Mouse (Mus musculus) lung, embryonic 16.5 days (tissue): ENCODE data around the gene Atl3. TPM values are rescaled to one million over a fixed set of nuclear protein-coding genes. Genes with fewer than 3 reads are reported as not detected.

Experiments
- ATAC-seq: fragments of 200-750 bp; cut with Nextera tagmentation; 2 replicates; pipeline ENCODE4 v1.8.0; 2017; ENCODE audit warnings: low read depth, mild to moderate bottlenecking, moderate library complexity
- H3K27ac ChIP-seq: fragments of 300-500 bp; sonication (generic); 2 replicates; pipeline ENCODE4 v1.5.1; 2014; ENCODE audit warnings: mild to moderate bottlenecking, control low read depth, low read length
- H3K27me3 ChIP-seq: fragments of 300-500 bp; sonication (generic); 2 replicates; pipeline ENCODE4 v1.6.1; 2014; ENCODE audit warnings: low read depth, low read length, mixed read lengths; ENCODE audit not compliant: control insufficient read depth, insufficient read depth
- H3K36me3 ChIP-seq: fragments of 300-500 bp; sonication (generic); 2 replicates; pipeline ENCODE4 v1.6.1; 2014; ENCODE audit warnings: low read length; ENCODE audit not compliant: control insufficient read depth, insufficient read depth
- H3K4me1 ChIP-seq: fragments of 300-500 bp; sonication (generic); replicated peaks from 2 replicates; pipeline ENCODE4 v1.6.1; 2014; ENCODE audit warnings: low read length, mixed read lengths; ENCODE audit not compliant: control insufficient read depth, insufficient read depth
- H3K4me2 ChIP-seq: fragments of 300-500 bp; sonication (generic); 2 replicates; pipeline ENCODE4 v1.6.1; 2014; ENCODE audit warnings: low read depth, low read length, control low read depth
- H3K4me3 ChIP-seq: fragments of 300-500 bp; sonication (generic); 2 replicates; pipeline ENCODE4 v1.5.1; 2014; ENCODE audit warnings: mild to moderate bottlenecking, low read length, control low read depth
- H3K9ac ChIP-seq: fragments of 300-500 bp; sonication (generic); 2 replicates; pipeline ENCODE4 v1.6.1; 2014; ENCODE audit warnings: low read length, control low read depth
- H3K9me3 ChIP-seq: fragments of 300-500 bp; sonication (generic); 2 replicates; pipeline ENCODE4 v1.6.1; 2016; ENCODE audit warnings: low read length; ENCODE audit not compliant: control insufficient read depth
- WGBS: fragments of 180-500 bp; shearing (Covaris S2); extraction: QIAGEN DNeasy Blood & Tissue Kit; methylation state at CpG from one replicate; pipeline ENCODE4 v1.1.7; 2014; 5-methylcytosine and 5-hydroxymethylcytosine counted together
- polyA plus RNA-seq: library from polyadenylated mRNA; unstranded; fragments of >200 nt; fragmentation: Nextera tagmentation; extraction: Ambion mirVana; gene quantifications from 2 replicates; pipeline ENCODE4 v1.2.1, GENCODE M21; 2015

Atl3 gene
- polyA plus RNA-seq, 1 experiment from 2014 or later: 17.2 TPM

- ATAC-seq: peak; percentile 72
- WGBS: 16% methylated on average over 4 of the region's 4 CpGs
These were observed 57.9 kb downstream of the Atl3 start for GRCm38 (mm10) chr19:7551550-7552300.

GRCm38 (mm10) chr19:7552301-7552673 is 58.4 kb downstream of the Atl3 start:
- peak; percentile 58 for ATAC-seq
- H3K27ac ChIP-seq: no peak overlapping the region
- WGBS: 44% methylated on average over 2 of the region's 2 CpGs
- H3K27me3 ChIP-seq: no peaks in the 10 kb centered on the region
- no peak overlapping the region for H3K4me2 ChIP-seq
- no peak overlapping the region for H3K4me3 ChIP-seq
- no peaks in the 10 kb centered on the region for H3K36me3 ChIP-seq
- no peak overlapping the region for H3K9ac ChIP-seq
- H3K4me1 ChIP-seq: peaks cover 15% of the 10 kb centered on the region; the same call in 1 of the 2 replicates
- no peaks in the 10 kb centered on the region for H3K9me3 ChIP-seq

More at GRCm38 (mm10) chr19:7551550-7552300, 57.9 kb downstream of the Atl3 start:
- no peaks in the 10 kb centered on the region for H3K36me3 ChIP-seq
- peak overlapping the region; percentile 41 for H3K27ac ChIP-seq
- no peak overlapping the region for H3K4me2 ChIP-seq
- no peak overlapping the region for H3K4me3 ChIP-seq
- H3K4me1 ChIP-seq: peaks cover 15% of the 10 kb centered on the region; the same call in 1 of the 2 replicates
- no peaks in the 10 kb centered on the region for H3K9me3 ChIP-seq
- no peak overlapping the region for H3K9ac ChIP-seq
- H3K27me3 ChIP-seq: no peaks in the 10 kb centered on the region

- no peak for ATAC-seq
- Histone ChIP-seq H3K4me1 (peaks cover 15% of the 10 kb centered on the region; the same call in 1 of the 2 replicates), H3K36me3 (no peaks in the 10 kb centered on the region), H3K9me3 (no peaks in the 10 kb centered on the region), H3K27me3 (no peaks in the 10 kb centered on the region), H3K27ac (no peak overlapping the region), H3K9ac (no peak overlapping the region), H3K4me3 (no peak overlapping the region), H3K4me2 (no peak overlapping the region)
These were observed 59.6 kb downstream of the Atl3 start for GRCm38 (mm10) chr19:7553441-7553840.

- Histone ChIP-seq H3K27me3 (no peaks in the 10 kb centered on the region), H3K4me1 (peaks cover 15% of the 10 kb centered on the region; the same call in 1 of the 2 replicates), H3K4me3 (no peak overlapping the region), H3K9me3 (no peaks in the 10 kb centered on the region), H3K9ac (no peak overlapping the region), H3K36me3 (no peaks in the 10 kb centered on the region), H3K27ac (no peak overlapping the region), H3K4me2 (no peak overlapping the region)
- ATAC-seq: no peak
- 72% methylated on average over 4 of the region's 4 CpGs for WGBS
These were observed 61.0 kb downstream of the Atl3 start for GRCm38 (mm10) chr19:7554881-7555280.

GRCm38 (mm10) chr19:7556641-7557040 is 62.8 kb downstream of the Atl3 start:
- Histone ChIP-seq H3K9me3 (no peaks in the 10 kb centered on the region), H3K4me3 (no peak overlapping the region), H3K4me2 (no peak overlapping the region)

GRCm38 (mm10) chr19:7557328-7557822 is 63.5 kb downstream of the Atl3 start, which contains the start of gene Pla2g16:
TSS of gene Pla2g16 (plus strand) at chr19:7557459.
- Histone ChIP-seq H3K27ac (peak within 1 kb of the TSS; percentile 19; the same call in 1 of the 2 replicates), H3K36me3 (no peaks in the 10 kb centered on the region), H3K9me3 (no peaks in the 10 kb centered on the region), H3K9ac (peak within 1 kb of the TSS; percentile 68), H3K4me1 (peaks cover 6% of the 10 kb centered on the region; the same call in 1 of the 2 replicates), H3K27me3 (no peaks in the 10 kb centered on the region), H3K4me3 (peak within 1 kb of the TSS; percentile 56), H3K4me2 (peak within 1 kb of the TSS; percentile 67)
- WGBS: 2% methylated on average over 25 of the region's 27 CpGs
- ATAC-seq: peak; percentile 93

More at GRCm38 (mm10) chr19:7556641-7557040, 62.8 kb downstream of the Atl3 start:
- no peak overlapping the region for H3K9ac ChIP-seq
- 94% methylated on average over 1 of the region's 1 CpGs for WGBS
- peaks cover 13% of the 10 kb centered on the region; the same call in 1 of the 2 replicates for H3K4me1 ChIP-seq
- no peaks in the 10 kb centered on the region for H3K27me3 ChIP-seq
- no peaks in the 10 kb centered on the region for H3K36me3 ChIP-seq
- no peak for ATAC-seq
- no peak overlapping the region for H3K27ac ChIP-seq

GRCm38 (mm10) chr19:7557844-7558243 is 64.0 kb downstream of the Atl3 start:
- Histone ChIP-seq H3K36me3 (no peaks in the 10 kb centered on the region), H3K9ac (peak overlapping the region; percentile 68), H3K4me1 (peaks cover 2% of the 10 kb centered on the region; the same call in 1 of the 2 replicates), H3K4me3 (peak overlapping the region; percentile 56), H3K4me2 (peak overlapping the region; percentile 67), H3K9me3 (no peaks in the 10 kb centered on the region), H3K27me3 (no peaks in the 10 kb centered on the region), H3K27ac (peak overlapping the region; percentile 19; the same call in 1 of the 2 replicates)
- 4% methylated on average over 4 of the region's 4 CpGs for WGBS
- peak; percentile 35 for ATAC-seq

GRCm38 (mm10) chr19:7558675-7559074 is 64.8 kb downstream of the Atl3 start:
- H3K36me3 ChIP-seq: no peaks in the 10 kb centered on the region
- H3K9ac ChIP-seq: peak overlapping the region; percentile 21; the same call in 1 of the 2 replicates
- peak overlapping the region; percentile 56 for H3K4me3 ChIP-seq
- peak overlapping the region; percentile 67 for H3K4me2 ChIP-seq
- 64% methylated on average over 4 of the region's 4 CpGs for WGBS
- peaks cover 2% of the 10 kb centered on the region; the same call in 1 of the 2 replicates for H3K4me1 ChIP-seq
- no peak overlapping the region for H3K27ac ChIP-seq
- no peaks in the 10 kb centered on the region for H3K9me3 ChIP-seq
- ATAC-seq: no peak
- no peaks in the 10 kb centered on the region for H3K27me3 ChIP-seq

- H3K27ac ChIP-seq: no peak overlapping the region
- no peak for ATAC-seq
- H3K36me3 ChIP-seq: no peaks in the 10 kb centered on the region
- H3K27me3 ChIP-seq: no peaks in the 10 kb centered on the region
- no peak overlapping the region for H3K4me2 ChIP-seq
- H3K4me1 ChIP-seq: peaks cover 2% of the 10 kb centered on the region; the same call in 1 of the 2 replicates
- H3K9ac ChIP-seq: no peak overlapping the region
- WGBS: 35% methylated on average over 4 of the region's 4 CpGs
- no peaks in the 10 kb centered on the region for H3K9me3 ChIP-seq
- H3K4me3 ChIP-seq: no peak overlapping the region
These were observed 66.1 kb downstream of the Atl3 start for GRCm38 (mm10) chr19:7559986-7560385.
